Mouse (Mus musculus): ENCODE data around the gene Psmd9. TPM values are rescaled to one million over a fixed set of nuclear protein-coding genes. Genes with fewer than 3 reads are reported as not detected.

Psmd9 gene
- polyA plus RNA-seq, 1 experiment from 2014 or later: 89.4 TPM

DNA sequence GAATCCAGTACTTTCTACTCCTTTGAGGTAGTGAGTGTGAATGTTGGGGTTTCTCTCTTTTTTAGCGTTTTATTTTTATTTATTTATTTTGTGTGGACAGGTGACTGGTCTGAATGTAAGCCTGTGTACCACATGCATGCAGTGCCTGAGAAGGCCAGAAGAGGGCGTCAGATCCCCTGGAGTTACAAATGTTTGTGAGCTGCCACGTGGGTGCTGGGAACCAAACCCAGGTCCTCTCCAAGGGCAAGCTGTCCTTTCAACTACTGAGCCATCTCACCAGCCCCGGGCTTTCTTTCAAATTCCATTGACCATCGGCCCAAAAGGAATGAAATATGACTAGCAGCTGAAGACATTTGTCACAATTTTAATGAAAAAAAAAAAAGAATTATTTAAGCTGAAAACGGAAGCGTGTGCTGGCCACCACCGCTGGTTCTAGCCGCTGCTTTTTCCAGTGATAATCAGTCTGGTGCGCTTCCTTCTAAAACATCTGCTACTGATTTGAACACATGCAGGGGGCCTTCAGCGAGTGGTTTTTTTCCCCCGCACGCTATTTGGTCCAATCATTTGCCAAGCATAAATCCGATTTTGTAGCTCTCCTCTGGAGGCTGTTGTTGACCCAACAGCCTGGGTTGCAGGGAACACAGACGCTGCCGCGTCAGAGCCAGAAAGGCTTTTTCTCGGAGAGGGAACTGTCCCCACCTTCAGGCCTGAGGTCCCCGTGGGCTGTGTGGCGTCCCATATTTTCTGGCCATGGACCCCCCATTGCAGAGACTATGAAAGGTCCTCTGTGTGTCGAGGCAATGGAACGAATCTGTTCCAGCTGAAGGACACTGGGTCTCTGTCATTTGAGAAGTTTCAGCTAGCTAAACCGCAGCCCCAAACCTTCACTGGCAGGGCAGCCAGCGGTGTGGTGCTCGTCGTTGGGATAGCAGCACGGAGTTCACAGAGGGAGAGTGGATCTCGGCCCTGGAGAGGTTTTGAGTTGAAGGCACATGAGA is 99.6 kb downstream of the Psmd9 start:
- H3K4me3 ChIP-seq (ENCODE audit: low read length): no peak overlapping the region
- 0 out of 2 replicates have a peak, but pooled peaks cover 2% of the 10 kb centered on the region for H3K9me3 ChIP-seq (ENCODE audit: control insufficient read depth, low read length)
- H3K36me3 ChIP-seq (ENCODE audit: control insufficient read depth, insufficient read depth, low read length): no peaks in the 10 kb centered on the region
- no peak for ATAC-seq
- no peaks in the 10 kb centered on the region for H3K4me1 ChIP-seq (ENCODE audit: control insufficient read depth, insufficient read depth, low read depth, low read length)
- no peak overlapping the region for H3K4me2 ChIP-seq (ENCODE audit: low read length)
- H3K27ac ChIP-seq (ENCODE audit: low read depth, low read length): no peak overlapping the region
- no peak overlapping the region for H3K9ac ChIP-seq (ENCODE audit: low read depth, low read length)
- WGBS: 76% methylated on average over 28 of the region's 28 CpGs
- H3K27me3 ChIP-seq (replicated peaks; ENCODE audit: control insufficient read depth, insufficient read depth, low read length): no peaks in the 10 kb centered on the region

DNA sequence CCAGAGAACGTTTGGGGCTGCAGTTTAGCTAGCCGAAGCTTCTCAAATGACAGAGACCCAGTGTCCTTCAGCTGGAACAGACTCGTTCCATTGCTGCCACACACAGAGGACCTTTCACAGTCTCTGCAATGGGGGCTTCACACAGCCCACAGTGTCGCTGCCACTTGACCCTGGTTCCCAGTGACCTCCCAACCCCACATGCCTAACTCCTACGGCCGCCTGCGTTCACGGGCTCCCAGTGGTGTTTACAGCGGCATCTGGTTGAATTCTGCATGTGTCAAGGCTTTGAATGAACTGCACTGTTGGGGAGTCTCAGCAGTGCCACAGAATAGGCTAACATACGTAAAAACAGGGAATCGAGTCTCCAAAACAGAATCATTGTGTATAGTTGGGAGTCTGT is 101.7 kb downstream of the Psmd9 start:
- H3K27ac ChIP-seq (ENCODE audit: low read depth, low read length): no peak overlapping the region
- H3K36me3 ChIP-seq (ENCODE audit: control insufficient read depth, insufficient read depth, low read length): no peaks in the 10 kb centered on the region
- H3K4me3 ChIP-seq (ENCODE audit: low read length): no peak overlapping the region
- H3K9me3 ChIP-seq (ENCODE audit: control insufficient read depth, low read length): 0 out of 2 replicates have a peak, but pooled peaks cover 2% of the 10 kb centered on the region
- no peaks in the 10 kb centered on the region for H3K27me3 ChIP-seq (replicated peaks; ENCODE audit: control insufficient read depth, insufficient read depth, low read length)
- no peak for ATAC-seq
- no peak overlapping the region for H3K9ac ChIP-seq (ENCODE audit: low read depth, low read length)
- H3K4me2 ChIP-seq (ENCODE audit: low read length): no peak overlapping the region
- H3K4me1 ChIP-seq (ENCODE audit: control insufficient read depth, insufficient read depth, low read depth, low read length): peaks cover under 1% of the 10 kb centered on the region
- WGBS: 63% methylated on average over 11 of the region's 11 CpGs

- WGBS: 40% methylated on average over 5 of the region's 5 CpGs
- no peak overlapping the region for H3K27ac ChIP-seq (ENCODE audit: low read depth, low read length)
- no peaks in the 10 kb centered on the region for H3K36me3 ChIP-seq (ENCODE audit: control insufficient read depth, insufficient read depth, low read length)
- H3K9me3 ChIP-seq (ENCODE audit: control insufficient read depth, low read length): 0 out of 2 replicates have a peak, but pooled peaks cover 2% of the 10 kb centered on the region
- no peak overlapping the region for H3K4me3 ChIP-seq (ENCODE audit: low read length)
- H3K27me3 ChIP-seq (replicated peaks; ENCODE audit: control insufficient read depth, insufficient read depth, low read length): no peaks in the 10 kb centered on the region
- H3K4me1 ChIP-seq (ENCODE audit: control insufficient read depth, insufficient read depth, low read depth, low read length): peaks cover 6% of the 10 kb centered on the region
- H3K4me2 ChIP-seq (ENCODE audit: low read length): no peak overlapping the region
- no peak overlapping the region for H3K9ac ChIP-seq (ENCODE audit: low read depth, low read length)
- no peak for ATAC-seq
Observed at GRCm38 (mm10) chr5:123272927-123273326, 103.7 kb downstream of the Psmd9 start.

DNA sequence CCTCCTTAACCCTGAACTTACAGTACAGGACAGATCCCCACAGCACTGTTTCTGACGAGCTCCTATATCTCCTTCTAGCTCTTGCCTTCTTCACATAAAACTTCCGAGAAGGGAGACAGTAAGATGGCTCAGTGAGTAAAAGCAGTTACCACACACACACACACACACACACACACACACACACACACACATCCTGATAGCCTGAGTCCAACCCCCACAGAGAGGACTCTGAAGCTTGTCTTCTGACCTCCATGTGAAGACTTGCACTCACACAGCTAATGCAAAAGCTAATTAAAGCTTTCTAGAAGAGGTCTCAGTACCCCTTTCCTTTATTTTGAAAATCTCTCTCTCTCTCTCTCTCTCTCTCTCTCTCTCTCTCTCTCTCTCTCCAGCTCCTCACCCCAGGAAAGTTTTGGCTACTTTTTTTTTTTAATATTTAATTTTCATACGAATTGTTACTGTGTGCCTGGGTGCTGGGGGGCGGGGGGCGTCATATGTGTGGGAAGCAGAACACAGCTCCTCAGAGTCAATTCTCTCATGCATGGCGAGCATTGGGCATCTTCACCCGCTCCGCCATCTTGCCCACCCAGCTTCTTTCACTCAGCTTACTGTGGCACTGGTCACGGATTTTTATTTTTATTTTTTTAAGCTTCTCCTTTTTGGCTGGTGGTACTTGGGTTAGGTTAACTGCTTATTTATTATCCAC is 107.6 kb downstream of the Psmd9 start:
- Histone ChIP-seq H3K27me3 (replicated peaks; ENCODE audit: control insufficient read depth, insufficient read depth, low read length) (no peaks in the 10 kb centered on the region), H3K36me3 (ENCODE audit: control insufficient read depth, insufficient read depth, low read length) (no peaks in the 10 kb centered on the region), H3K4me3 (ENCODE audit: low read length) (no peak overlapping the region), H3K9me3 (ENCODE audit: control insufficient read depth, low read length) (no peaks in the 10 kb centered on the region), H3K27ac (ENCODE audit: low read depth, low read length) (peak overlapping the region; percentile 31), H3K9ac (ENCODE audit: low read depth, low read length) (no peak overlapping the region), H3K4me1 (ENCODE audit: control insufficient read depth, insufficient read depth, low read depth, low read length) (peaks cover 6% of the 10 kb centered on the region), H3K4me2 (ENCODE audit: low read length) (peak overlapping the region; percentile 29)
- peak; percentile 43 for ATAC-seq
- WGBS: 67% methylated on average over 9 of the region's 9 CpGs

DNA sequence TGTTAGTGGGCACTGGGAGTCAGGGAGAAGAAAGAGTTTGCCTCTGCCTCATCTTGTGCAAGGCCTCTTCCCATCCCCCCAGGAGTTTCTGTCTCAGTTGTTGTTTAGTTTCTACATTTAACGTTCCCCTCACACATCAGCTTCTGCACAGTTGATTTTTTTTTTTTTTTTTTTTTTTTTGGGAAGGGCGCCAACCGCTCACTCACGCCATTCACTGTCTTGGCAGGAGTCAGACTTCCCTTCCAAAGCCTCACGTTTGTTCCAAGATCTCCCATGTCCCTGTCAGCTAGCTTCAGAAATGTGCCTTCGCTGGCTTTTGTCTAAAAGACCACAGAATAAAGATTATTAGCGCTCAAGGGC is 108.1 kb downstream of the Psmd9 start:
- peak; percentile 69 for ATAC-seq
- H3K4me2 ChIP-seq (ENCODE audit: low read length): no peak overlapping the region

DNA sequence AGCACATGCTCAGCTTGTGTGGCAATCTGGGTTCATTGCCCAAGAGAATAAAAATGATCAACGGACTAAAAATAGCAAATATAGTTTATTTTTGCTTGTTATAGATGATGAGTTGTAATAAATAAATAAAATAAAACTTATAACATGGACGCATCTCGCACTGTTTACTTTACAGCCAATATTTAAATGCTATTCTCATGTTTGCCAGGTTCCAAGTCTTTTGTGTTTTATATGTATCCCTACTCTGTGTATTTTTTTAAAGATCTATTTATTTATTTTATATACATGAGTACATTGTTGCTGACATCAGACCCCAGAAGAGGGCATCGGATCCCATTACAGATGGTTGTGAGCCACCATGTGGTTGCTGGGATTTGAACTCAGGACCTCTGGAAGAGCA is 108.5 kb downstream of the Psmd9 start:
- WGBS: 62% methylated on average over 4 of the region's 4 CpGs
- no peak overlapping the region for H3K4me2 ChIP-seq (ENCODE audit: low read length)
- no peak overlapping the region; the same call in 1 of the 2 replicates for H3K27ac ChIP-seq (ENCODE audit: low read depth, low read length)

More for the DNA sequence above, 108.1 kb downstream of the Psmd9 start:
- peak overlapping the region; percentile 31 for H3K27ac ChIP-seq (ENCODE audit: low read depth, low read length)
- no peaks in the 10 kb centered on the region for H3K27me3 ChIP-seq (replicated peaks; ENCODE audit: control insufficient read depth, insufficient read depth, low read length)
- peaks cover 6% of the 10 kb centered on the region for H3K4me1 ChIP-seq (ENCODE audit: control insufficient read depth, insufficient read depth, low read depth, low read length)
- H3K36me3 ChIP-seq (ENCODE audit: control insufficient read depth, insufficient read depth, low read length): no peaks in the 10 kb centered on the region
- no peak overlapping the region for H3K9ac ChIP-seq (ENCODE audit: low read depth, low read length)
- 20% methylated on average over 7 of the region's 7 CpGs for WGBS
- no peaks in the 10 kb centered on the region for H3K9me3 ChIP-seq (ENCODE audit: control insufficient read depth, low read length)
- no peak overlapping the region for H3K4me3 ChIP-seq (ENCODE audit: low read length)

DNA sequence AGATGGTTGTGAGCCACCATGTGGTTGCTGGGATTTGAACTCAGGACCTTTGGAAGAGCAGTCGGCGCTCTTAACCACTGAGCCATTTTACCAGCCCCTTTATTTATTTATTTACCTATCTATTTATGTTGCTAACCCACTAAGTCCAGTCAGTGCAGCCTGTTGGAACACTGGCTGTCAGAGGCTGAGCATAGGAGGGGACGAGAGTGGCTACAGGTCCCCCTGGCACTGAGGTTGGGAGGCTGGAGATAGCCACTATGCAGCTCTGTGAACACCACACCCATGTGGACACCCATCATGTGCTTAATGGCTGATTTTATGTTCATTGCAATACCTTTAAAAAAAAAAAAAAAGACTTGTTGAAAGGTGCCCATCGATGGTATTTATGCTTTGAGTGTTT is 110.0 kb downstream of the Psmd9 start:
- Histone ChIP-seq H3K9me3 (ENCODE audit: control insufficient read depth, low read length) (no peaks in the 10 kb centered on the region), H3K36me3 (ENCODE audit: control insufficient read depth, insufficient read depth, low read length) (no peaks in the 10 kb centered on the region), H3K27me3 (replicated peaks; ENCODE audit: control insufficient read depth, insufficient read depth, low read length) (no peaks in the 10 kb centered on the region), H3K9ac (ENCODE audit: low read depth, low read length) (no peak overlapping the region), H3K4me1 (ENCODE audit: control insufficient read depth, insufficient read depth, low read depth, low read length) (peaks cover 6% of the 10 kb centered on the region), H3K4me2 (ENCODE audit: low read length) (no peak overlapping the region; the same call in 1 of the 2 replicates), H3K4me3 (ENCODE audit: low read length) (no peak overlapping the region), H3K27ac (ENCODE audit: low read depth, low read length) (no peak overlapping the region)
- 88% methylated on average over 4 of the region's 4 CpGs for WGBS
- no peak for ATAC-seq

More for the DNA sequence above, 108.5 kb downstream of the Psmd9 start:
- peaks cover 6% of the 10 kb centered on the region for H3K4me1 ChIP-seq (ENCODE audit: control insufficient read depth, insufficient read depth, low read depth, low read length)
- no peaks in the 10 kb centered on the region for H3K9me3 ChIP-seq (ENCODE audit: control insufficient read depth, low read length)
- no peak overlapping the region for H3K4me3 ChIP-seq (ENCODE audit: low read length)
- no peak overlapping the region for H3K9ac ChIP-seq (ENCODE audit: low read depth, low read length)
- H3K36me3 ChIP-seq (ENCODE audit: control insufficient read depth, insufficient read depth, low read length): no peaks in the 10 kb centered on the region
- no peaks in the 10 kb centered on the region for H3K27me3 ChIP-seq (replicated peaks; ENCODE audit: control insufficient read depth, insufficient read depth, low read length)
- no peak for ATAC-seq

- Histone ChIP-seq H3K4me1 (ENCODE audit: control insufficient read depth, insufficient read depth, low read depth, low read length) (peaks cover 2% of the 10 kb centered on the region; the same call in 1 of the 2 replicates), H3K27ac (ENCODE audit: low read depth, low read length) (no peak overlapping the region), H3K9ac (ENCODE audit: low read depth, low read length) (no peak overlapping the region), H3K9me3 (ENCODE audit: control insufficient read depth, low read length) (no peaks in the 10 kb centered on the region), H3K4me2 (ENCODE audit: low read length) (no peak overlapping the region), H3K27me3 (replicated peaks; ENCODE audit: control insufficient read depth, insufficient read depth, low read length) (no peaks in the 10 kb centered on the region), H3K4me3 (ENCODE audit: low read length) (no peak overlapping the region), H3K36me3 (ENCODE audit: control insufficient read depth, insufficient read depth, low read length) (no peaks in the 10 kb centered on the region)
- ATAC-seq: no peak
- WGBS: 80% methylated on average over 9 of the region's 9 CpGs
Observed at GRCm38 (mm10) chr5:123281336-123282136, 112.3 kb downstream of the Psmd9 start.

Data from hindbrain, embryonic 16.5 days (tissue).